Mouse (Mus musculus) forebrain, postnatal 0 days (tissue): ENCODE measurements at regions not wholly inside any gene's neighbourhood (a gene's known extent, or its start where the extent isn't known, plus 50 kb on each side); places are given as distances from the start of the nearest gene placed in this dataset.

Experiments
- ATAC-seq: fragments of 200-750 bp; cut with Nextera tagmentation; 2 replicates; pipeline ENCODE4 v1.8.0; 2017; ENCODE audit warnings: mild to moderate bottlenecking, moderate library complexity
- DNase-seq: peaks from one replicate; pipeline ENCODE4 v3.0.0-alpha.2; 2015
- H3K27ac ChIP-seq: fragments of 300-500 bp; sonication (generic); 2 replicates; pipeline ENCODE4 v1.5.1; 2014; ENCODE audit warnings: low read depth, mild to moderate bottlenecking, antibody characterized with exemption, low read length, moderate library complexity, mixed read lengths
- H3K27me3 ChIP-seq: fragments of 300-500 bp; sonication (generic); 2 replicates; pipeline ENCODE4 v1.6.1; 2014; ENCODE audit warnings: mild to moderate bottlenecking, low read length, mixed read lengths; ENCODE audit not compliant: insufficient read depth
- H3K36me3 ChIP-seq: fragments of 300-500 bp; sonication (generic); 2 replicates; pipeline ENCODE4 v1.6.1; 2014; ENCODE audit warnings: mild to moderate bottlenecking, moderate library complexity; ENCODE audit not compliant: insufficient read depth
- H3K4me1 ChIP-seq: fragments of 300-500 bp; sonication (generic); 2 replicates; pipeline ENCODE4 v1.6.1; 2014; ENCODE audit warnings: antibody characterized with exemption; ENCODE audit not compliant: insufficient read depth
- H3K4me2 ChIP-seq: fragments of 300-500 bp; sonication (generic); 2 replicates; pipeline ENCODE4 v1.6.1; 2014; ENCODE audit warnings: low read depth, mild to moderate bottlenecking, moderate library complexity
- H3K4me3 ChIP-seq: fragments of 300-500 bp; sonication (generic); 2 replicates; pipeline ENCODE4 v1.5.1; 2014; ENCODE audit warnings: low read depth, low read length, mixed read lengths
- H3K9ac ChIP-seq: fragments of 300-500 bp; sonication (generic); 2 replicates; pipeline ENCODE4 v1.6.1; 2014; ENCODE audit warnings: mild to moderate bottlenecking
- H3K9me3 ChIP-seq: fragments of 300-500 bp; sonication (generic); 2 replicates; pipeline ENCODE4 v1.6.1; 2016; ENCODE audit warnings: low read length
- CTCF ChIP-seq: sonication (generic); IDR thresholded peaks from 2 replicates; pipeline ENCODE4 v1.5.1; 2016; ENCODE audit warnings: antibody characterized with exemption, control low read depth, low read depth
- WGBS: fragments of 180-500 bp; shearing (Covaris S2); extraction: QIAGEN DNeasy Blood & Tissue Kit; methylation state at CpG from one replicate; pipeline ENCODE4 v1.1.7; 2014; 5-methylcytosine and 5-hydroxymethylcytosine counted together

DNA sequence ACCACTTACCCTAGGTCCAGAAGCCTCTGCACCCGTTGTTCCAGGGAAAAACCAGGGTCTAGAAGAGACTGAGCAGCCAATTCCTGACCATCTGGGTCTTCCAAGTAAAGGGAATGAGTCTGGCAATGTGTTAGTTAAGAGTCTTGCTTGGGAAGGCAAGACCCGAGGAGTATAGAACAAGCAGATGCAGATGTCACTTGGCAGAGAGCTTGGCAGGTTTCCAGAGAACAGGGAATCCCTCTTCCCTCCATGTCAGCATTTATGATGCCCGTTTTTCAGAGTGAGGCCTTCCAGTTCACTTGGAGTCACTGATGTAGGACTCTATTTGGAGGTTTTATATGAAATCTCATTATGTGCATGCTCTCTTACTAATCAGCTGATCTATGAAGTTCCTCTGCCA is 231.1 kb downstream of the Bcl2 start:
- H3K9ac ChIP-seq: no peak overlapping the region
- ATAC-seq (peak; percentile 45), DNase-seq (peak; percentile 34)
- no peaks in the 10 kb centered on the region for H3K27me3 ChIP-seq
- H3K27ac ChIP-seq: no peak overlapping the region
- WGBS: 33% methylated on average over 3 of the region's 3 CpGs
- H3K4me2 ChIP-seq: no peak overlapping the region
- no peaks in the 10 kb centered on the region for H3K9me3 ChIP-seq
- H3K4me3 ChIP-seq: no peak overlapping the region
- no peaks in the 10 kb centered on the region for H3K4me1 ChIP-seq
- no peak for TF ChIP-seq CTCF
- no peaks in the 10 kb centered on the region for H3K36me3 ChIP-seq

GRCm38 (mm10) chr1:106477670-106478355 is 236.3 kb downstream of the Bcl2 start:
- Histone ChIP-seq H3K27me3 (no peaks in the 10 kb centered on the region), H3K9ac (no peak overlapping the region), H3K4me3 (no peak overlapping the region), H3K27ac (no peak overlapping the region), H3K4me1 (no peaks in the 10 kb centered on the region), H3K36me3 (no peaks in the 10 kb centered on the region), H3K4me2 (no peak overlapping the region), H3K9me3 (no peaks in the 10 kb centered on the region)
- DNase-seq (no peak), ATAC-seq (peak; percentile 47)
- TF ChIP-seq CTCF: no peak
- WGBS: 62% methylated on average over 7 of the region's 7 CpGs

- no peak for ATAC-seq
- H3K4me2 ChIP-seq: no peak overlapping the region
- H3K4me1 ChIP-seq: no peaks in the 10 kb centered on the region
- H3K36me3 ChIP-seq: no peaks in the 10 kb centered on the region
- no peak overlapping the region for H3K27ac ChIP-seq
- no peak overlapping the region for H3K9ac ChIP-seq
- no peaks in the 10 kb centered on the region for H3K9me3 ChIP-seq
- 90% methylated on average over 9 of the region's 9 CpGs for WGBS
- no peak overlapping the region for H3K4me3 ChIP-seq
- no peaks in the 10 kb centered on the region for H3K27me3 ChIP-seq
- DNase-seq: no peak
- no peak for TF ChIP-seq CTCF
These were observed 246.1 kb downstream of the Bcl2 start for GRCm38 (mm10) chr1:106468021-106468420.

DNA sequence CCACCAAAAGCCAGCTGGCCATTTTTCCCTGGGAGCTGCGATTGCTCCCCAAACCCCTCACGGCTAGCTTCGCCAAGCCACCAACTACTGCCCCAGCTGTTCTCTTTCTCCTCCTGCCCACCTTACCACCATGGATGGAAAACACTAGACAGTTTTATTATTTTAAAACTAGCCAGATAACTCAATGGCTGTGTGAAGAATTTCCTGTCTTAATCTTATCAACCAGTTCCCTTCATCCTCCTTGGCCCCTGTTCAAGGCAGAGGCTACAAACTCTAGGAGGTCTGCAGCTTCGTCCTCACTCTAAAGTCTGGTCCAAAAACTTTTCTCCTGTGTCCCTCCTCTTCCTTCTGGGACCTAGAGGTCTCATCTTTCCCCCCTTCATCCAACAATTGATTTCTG is 247.4 kb downstream of the Bcl2 start:
- no peak for ATAC-seq
- Histone ChIP-seq H3K4me1 (no peaks in the 10 kb centered on the region), H3K27me3 (no peaks in the 10 kb centered on the region), H3K4me2 (no peak overlapping the region), H3K9me3 (no peaks in the 10 kb centered on the region), H3K27ac (no peak overlapping the region), H3K36me3 (no peaks in the 10 kb centered on the region), H3K9ac (no peak overlapping the region), H3K4me3 (no peak overlapping the region)
- 89% methylated on average over 4 of the region's 4 CpGs for WGBS
- no peak for DNase-seq
- no peak for TF ChIP-seq CTCF

- 30% methylated on average over 8 of the region's 8 CpGs for WGBS
- no peaks in the 10 kb centered on the region for H3K9me3 ChIP-seq
- no peak overlapping the region for H3K4me3 ChIP-seq
- H3K4me1 ChIP-seq: no peaks in the 10 kb centered on the region
- H3K4me2 ChIP-seq: no peak overlapping the region
- H3K36me3 ChIP-seq: no peaks in the 10 kb centered on the region
- ATAC-seq (no peak), DNase-seq (no peak)
- no peaks in the 10 kb centered on the region for H3K27me3 ChIP-seq
- H3K9ac ChIP-seq: no peak overlapping the region
- no peak overlapping the region for H3K27ac ChIP-seq
- TF ChIP-seq CTCF: no peak
These were observed 248.1 kb downstream of the Bcl2 start for GRCm38 (mm10) chr1:106465977-106466302.

- H3K9ac ChIP-seq: no peak overlapping the region
- no peak overlapping the region for H3K27ac ChIP-seq
- DNase-seq: no peak
These were observed 248.7 kb downstream of the Bcl2 start for GRCm38 (mm10) chr1:106465243-106465976.

DNA sequence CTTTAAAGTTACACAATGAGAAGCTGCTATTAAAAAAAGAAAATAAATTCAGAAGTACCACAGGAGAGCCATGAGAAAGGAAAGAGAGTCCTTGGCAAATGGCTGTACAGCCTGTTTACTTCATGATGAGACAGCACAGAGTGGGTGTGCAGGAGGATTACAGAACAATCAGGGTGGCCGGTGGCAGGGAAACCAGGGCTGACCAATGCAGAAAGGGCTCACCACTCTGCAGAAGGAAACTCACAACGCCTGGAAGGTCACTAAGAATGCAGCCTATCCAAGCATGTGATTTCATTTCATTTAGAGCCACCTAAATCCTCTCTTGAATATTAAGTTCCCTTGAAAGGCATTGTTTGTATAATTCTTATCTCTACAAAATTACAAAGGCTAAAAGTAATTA is 249.3 kb downstream of the Bcl2 start:
- no peaks in the 10 kb centered on the region for H3K4me1 ChIP-seq
- no peaks in the 10 kb centered on the region for H3K27me3 ChIP-seq
- H3K27ac ChIP-seq: no peak overlapping the region
- no peak for TF ChIP-seq CTCF
- ATAC-seq (no peak), DNase-seq (no peak)
- no peak overlapping the region for H3K9ac ChIP-seq
- 8% methylated on average over 2 of the region's 2 CpGs for WGBS
- H3K9me3 ChIP-seq: no peaks in the 10 kb centered on the region
- H3K4me3 ChIP-seq: no peak overlapping the region
- no peak overlapping the region for H3K4me2 ChIP-seq
- H3K36me3 ChIP-seq: no peaks in the 10 kb centered on the region

More at GRCm38 (mm10) chr1:106465243-106465976, 248.7 kb downstream of the Bcl2 start:
- no peak for ATAC-seq
- Histone ChIP-seq H3K4me1 (no peaks in the 10 kb centered on the region), H3K4me3 (no peak overlapping the region), H3K9me3 (no peaks in the 10 kb centered on the region), H3K36me3 (no peaks in the 10 kb centered on the region), H3K27me3 (no peaks in the 10 kb centered on the region), H3K4me2 (no peak overlapping the region)
- TF ChIP-seq CTCF: no peak
- 44% methylated on average over 4 of the region's 4 CpGs for WGBS
